Mouse (Mus musculus) liver, embryonic 14.5 days (tissue): ENCODE measurements at regions not wholly inside any gene's neighbourhood (a gene's known extent, or its start where the extent isn't known, plus 50 kb on each side); places are given as distances from the start of the nearest gene placed in this dataset.

Source experiments
- ATAC-seq: fragments of 200-750 bp; cut with Nextera tagmentation; 2 replicates; pipeline ENCODE4 v1.8.0; 2017; ENCODE audit warnings: moderate number of reproducible peaks, mild to moderate bottlenecking, moderate library complexity; ENCODE audit not compliant: insufficient read depth
- DNase-seq, 3 experiments: peaks; one replicate each; pipeline ENCODE4 v3.0.0-alpha.2; 2012 to 2013; ENCODE audit warnings: low read depth in 3 of 3, low spot score in 3 of 3
- H3K27ac ChIP-seq: fragments of 300-500 bp; sonication (generic); 2 replicates; pipeline ENCODE4 v1.5.1; 2014; ENCODE audit warnings: moderate library complexity, mild to moderate bottlenecking, control low read depth, inconsistent platforms
- H3K27me3 ChIP-seq: fragments of 300-500 bp; sonication (generic); 2 replicates; pipeline ENCODE4 v1.6.1; 2014; ENCODE audit warnings: mild to moderate bottlenecking, low read length, moderate library complexity; ENCODE audit not compliant: control insufficient read depth, insufficient read depth
- H3K36me3 ChIP-seq: fragments of 300-500 bp; sonication (generic); replicated peaks from 2 replicates; pipeline ENCODE4 v1.6.1; 2014; ENCODE audit warnings: low read depth; ENCODE audit not compliant: control insufficient read depth, insufficient read depth
- H3K4me1 ChIP-seq, 2 experiments: fragments of 200-500 bp in 1 of 2; fragments of 300-500 bp in 1 of 2; sonication (generic) in 1 of 2; replicated peaks; 2 replicates each; pipeline ENCODE4 v1.6.1; 2012 to 2014; ENCODE audit warnings: antibody characterized with exemption in 1 of 2, inconsistent platforms in 1 of 2, low read length in 1 of 2; ENCODE audit not compliant: control insufficient read depth in 2 of 2, insufficient read depth in 2 of 2
- H3K4me2 ChIP-seq: fragments of 300-500 bp; sonication (generic); 2 replicates; pipeline ENCODE4 v1.6.1; 2014; ENCODE audit warnings: low read depth, mild to moderate bottlenecking, control low read depth, moderate library complexity
- H3K4me3 ChIP-seq, 2 experiments: fragments of 200-500 bp in 1 of 2; fragments of 300-500 bp in 1 of 2; sonication (generic) in 1 of 2; 2 replicates each; pipeline ENCODE4 v1.5.1; 2012 to 2014; ENCODE audit warnings: low read depth in 2 of 2, low read length in 2 of 2, mild to moderate bottlenecking in 2 of 2, control low read depth in 1 of 2, inconsistent platforms in 1 of 2, moderate library complexity in 1 of 2; ENCODE audit not compliant: insufficient read depth in 1 of 2
- H3K9ac ChIP-seq: fragments of 300-500 bp; sonication (generic); replicated peaks from 2 replicates; pipeline ENCODE4 v1.6.1; 2014; ENCODE audit warnings: mild to moderate bottlenecking, control low read depth, moderate library complexity
- H3K9me3 ChIP-seq: fragments of 300-500 bp; sonication (generic); 2 replicates; pipeline ENCODE4 v1.6.1; 2016; ENCODE audit warnings: low read length, mixed read lengths; ENCODE audit not compliant: control insufficient read depth
- CTCF ChIP-seq: IDR thresholded peaks from 2 replicates; pipeline ENCODE4 v1.5.1; 2016; ENCODE audit warnings: antibody characterized with exemption, low read depth, control low read depth
- EP300 ChIP-seq: IDR thresholded peaks from 2 replicates; pipeline ENCODE4 v1.6.1; 2016; ENCODE audit warnings: antibody characterized with exemption, low read depth
- WGBS: fragments of 180-500 bp; shearing (Covaris S2); extraction: QIAGEN DNeasy Blood & Tissue Kit; methylation state at CpG from one replicate; pipeline ENCODE4 v1.1.7; 2014; ENCODE audit not compliant: insufficient replicate concordance; 5-methylcytosine and 5-hydroxymethylcytosine counted together

DNA sequence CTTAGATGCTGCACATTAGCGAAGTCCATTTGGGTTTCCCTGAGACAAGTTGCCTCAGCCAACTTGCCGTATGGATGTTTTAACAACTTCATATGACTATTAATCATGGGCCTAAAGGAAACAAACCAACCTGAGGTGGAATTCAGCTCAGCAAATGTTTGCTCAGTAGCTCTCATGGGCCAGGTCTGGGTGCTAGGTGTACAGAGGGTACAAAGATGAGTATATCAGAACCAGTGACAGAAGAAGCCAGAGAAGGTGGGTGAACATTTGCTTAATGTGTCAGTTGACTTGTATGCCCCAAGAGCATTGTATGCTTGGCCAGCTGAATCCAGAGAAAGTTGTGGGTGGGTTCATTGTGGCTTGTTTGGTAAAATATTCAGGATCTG lies 53.8 kb upstream of the Bmp2 start:
- Histone ChIP-seq H3K4me1 (peaks cover 0 to 11% of the 10 kb centered on the region in 2 experiments), H3K4me3 (no peak overlapping the region), H3K4me2 (no peak overlapping the region), H3K9ac (no peak overlapping the region), H3K9me3 (no peaks in the 10 kb centered on the region), H3K36me3 (no peaks in the 10 kb centered on the region), H3K27me3 (no peaks in the 10 kb centered on the region), H3K27ac (no peak overlapping the region)
- TF ChIP-seq CTCF (no peak), EP300 (no peak)
- DNase-seq, result no peak
- ATAC-seq, result no peak
- WGBS, result 72% methylated on average over 2 of the region's 2 CpGs

DNA sequence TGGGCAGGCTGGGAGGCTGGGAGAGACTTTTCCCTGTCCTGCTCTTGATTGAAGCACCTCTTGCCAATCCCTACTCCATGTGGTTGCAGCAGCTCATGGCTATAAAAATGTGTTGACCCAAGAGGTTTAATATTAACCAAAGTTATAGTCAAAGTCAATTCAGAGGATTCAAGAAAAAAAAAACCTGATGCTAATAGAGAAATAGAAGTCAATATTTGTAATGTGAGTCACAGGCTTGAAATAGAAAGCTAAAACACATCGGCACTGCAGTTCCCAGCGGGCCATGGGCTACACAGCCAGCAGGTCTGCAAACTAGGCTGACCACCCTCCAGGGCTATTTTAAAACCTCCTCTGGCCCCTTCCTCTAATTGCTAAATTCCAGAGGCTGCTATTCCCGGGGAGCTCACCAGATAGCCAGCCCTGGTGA lies 53.2 kb upstream of the Bmp2 start:
- Histone ChIP-seq H3K9ac (no peak overlapping the region), H3K27ac (no peak overlapping the region)
- WGBS, result 53% methylated on average over 3 of the region's 3 CpGs

DNA sequence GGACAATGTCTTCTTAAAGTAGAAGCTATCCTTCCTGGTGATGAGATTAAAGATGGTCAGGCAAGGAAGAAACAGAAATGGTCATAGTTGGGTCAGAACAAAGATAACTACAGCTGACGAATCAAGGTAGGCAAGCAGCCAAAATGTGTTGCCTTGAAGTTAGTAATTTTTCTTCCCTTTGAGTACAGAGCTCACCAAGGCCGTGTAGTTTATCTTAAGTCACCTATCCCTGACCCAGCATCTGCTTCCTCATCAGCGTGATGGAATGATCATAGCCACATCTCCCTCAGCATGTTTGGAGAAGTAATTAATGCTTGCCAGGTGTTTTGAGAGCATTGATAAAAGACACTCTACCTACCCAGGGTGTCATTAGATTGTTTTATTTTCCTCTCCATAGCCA lies 52.1 kb upstream of the Bmp2 start:
- H3K4me2 ChIP-seq, result no peak overlapping the region
- DNase-seq, result no peak
- 45% methylated on average over 3 of the region's 3 CpGs for WGBS
- no peak for ATAC-seq
- H3K36me3 ChIP-seq, result no peaks in the 10 kb centered on the region
- no peaks in the 10 kb centered on the region for H3K27me3 ChIP-seq
- H3K9me3 ChIP-seq, result no peaks in the 10 kb centered on the region
- H3K4me3 ChIP-seq, result no peak overlapping the region
- no peak overlapping the region for H3K27ac ChIP-seq
- peaks cover 0 to 11% of the 10 kb centered on the region in 2 experiments for H3K4me1 ChIP-seq
- TF ChIP-seq EP300, result no peak
- no peak for TF ChIP-seq CTCF
- H3K9ac ChIP-seq, result no peak overlapping the region

More for the DNA sequence above, 53.2 kb upstream of the Bmp2 start:
- ATAC-seq (peak; percentile 34), DNase-seq (no peak)
- no peak overlapping the region for H3K4me2 ChIP-seq
- H3K27me3 ChIP-seq, result no peaks in the 10 kb centered on the region
- no peak overlapping the region for H3K4me3 ChIP-seq
- TF ChIP-seq EP300 (no peak), CTCF (no peak)
- no peaks in the 10 kb centered on the region for H3K36me3 ChIP-seq
- H3K4me1 ChIP-seq, result peaks cover 0 to 11% of the 10 kb centered on the region in 2 experiments
- H3K9me3 ChIP-seq, result no peaks in the 10 kb centered on the region
